Mouse (Mus musculus): ENCODE measurements around the gene Hspg2.

DNA sequence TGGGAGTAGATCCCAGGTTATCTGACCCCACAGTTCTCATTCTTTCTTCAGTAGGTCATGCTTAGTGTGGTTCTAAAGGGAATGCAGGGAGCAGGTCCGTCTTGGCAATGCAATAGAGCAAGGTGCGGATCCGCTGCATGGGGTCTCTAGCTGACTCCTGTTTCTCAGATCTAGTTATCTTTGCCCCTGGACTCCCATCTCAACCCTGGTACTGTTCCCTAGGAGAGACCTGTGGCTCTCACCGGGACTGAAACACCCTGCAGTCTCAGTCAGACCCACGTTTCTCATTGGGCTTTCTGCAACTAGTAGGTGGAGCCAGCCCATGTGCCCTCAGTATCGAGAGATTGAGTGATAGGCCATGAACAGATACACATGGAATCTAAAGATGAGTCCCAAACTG lies 9.0 kb downstream of the Hspg2 start:
- no peak for TF ChIP-seq CTCF (IDR thresholded peaks at IDR 0.05; ENCODE audit: control insufficient read depth, insufficient read depth, low read length)
- TF ChIP-seq POLR2A (IDR thresholded peaks at IDR 0.05; ENCODE audit: borderline replicate concordance, control insufficient read depth, low read depth, low read length) = no peak
